Mouse (Mus musculus): Measurements from ENCODE around the gene Asic1. TPM values are rescaled to one million over a fixed set of nuclear protein-coding genes. Genes with fewer than 3 reads are reported as not detected.

The Asic1 gene
- polyA plus RNA-seq (2014; fragmentation: Nextera tagmentation; extraction: Ambion mirVana) = 66.0 and 69.8 TPM in 2 replicates

- H3K4me2 ChIP-seq (ENCODE audit: low read depth, low read length) = peak within 1 kb of the TSS; percentile 64
- peak within 1 kb of the TSS; percentile 78 for H3K4me3 ChIP-seq (ENCODE audit: low read depth, low read length)
- no peaks in the 10 kb centered on the region; the same call in 1 of the 2 replicates for H3K27me3 ChIP-seq (ENCODE audit: control insufficient read depth, insufficient read depth, low read length)
- peak within 1 kb of the TSS; percentile 91 for H3K9ac ChIP-seq (replicated peaks; ENCODE audit: low read depth, low read length)
- peaks cover 46% of the 10 kb centered on the region for H3K4me1 ChIP-seq (ENCODE audit: control insufficient read depth, insufficient read depth, low read length)
- H3K9me3 ChIP-seq (ENCODE audit: control insufficient read depth, low read length) = no peaks in the 10 kb centered on the region
- H3K27ac ChIP-seq (ENCODE audit: low read depth, low read length) = peak within 1 kb of the TSS; percentile 95
- WGBS = under 1% methylated on average over 50 of the region's 74 CpGs
- ATAC-seq (ENCODE audit: low read depth) = peak; percentile 74
- peaks cover 5% of the 10 kb centered on the region; the same call in 1 of the 2 replicates for H3K36me3 ChIP-seq (ENCODE audit: control insufficient read depth, insufficient read depth, low read length)
Observed at GRCm38 (mm10) chr15:99670154-99670821, at the start of gene Asic1. Asic1 (plus strand) TSS chr15:99670368.

- Histone ChIP-seq H3K4me2 (ENCODE audit: low read depth, low read length) (no peak overlapping the region), H3K36me3 (ENCODE audit: control insufficient read depth, insufficient read depth, low read length) (peaks cover 28% of the 10 kb centered on the region; the same call in 1 of the 2 replicates)
- no peak for ATAC-seq (ENCODE audit: low read depth)
Observed at GRCm38 (mm10) chr15:99622063-99622462, 48.1 kb upstream of the Asic1 start.

GRCm38 (mm10) chr15:99631618-99632017, 38.5 kb upstream of the Asic1 start:
- H3K27me3 ChIP-seq (ENCODE audit: control insufficient read depth, insufficient read depth, low read length) = no peaks in the 10 kb centered on the region
- H3K36me3 ChIP-seq (ENCODE audit: control insufficient read depth, insufficient read depth, low read length) = peaks cover 36% of the 10 kb centered on the region
- H3K9ac ChIP-seq (replicated peaks; ENCODE audit: low read depth, low read length) = no peak overlapping the region
- H3K4me3 ChIP-seq (ENCODE audit: low read depth, low read length) = no peak overlapping the region
- no peak overlapping the region for H3K4me2 ChIP-seq (ENCODE audit: low read depth, low read length)
- ATAC-seq (ENCODE audit: low read depth) = no peak
- peaks cover 4% of the 10 kb centered on the region; the same call in 1 of the 2 replicates for H3K4me1 ChIP-seq (ENCODE audit: control insufficient read depth, insufficient read depth, low read length)
- H3K27ac ChIP-seq (ENCODE audit: low read depth, low read length) = no peak overlapping the region
- H3K9me3 ChIP-seq (ENCODE audit: control insufficient read depth, low read length) = no peaks in the 10 kb centered on the region

More at GRCm38 (mm10) chr15:99622063-99622462, 48.1 kb upstream of the Asic1 start:
- no peaks in the 10 kb centered on the region for H3K9me3 ChIP-seq (ENCODE audit: control insufficient read depth, low read length)
- WGBS = 96% methylated on average over 10 of the region's 11 CpGs
- no peak overlapping the region for H3K27ac ChIP-seq (ENCODE audit: low read depth, low read length)
- H3K27me3 ChIP-seq (ENCODE audit: control insufficient read depth, insufficient read depth, low read length) = no peaks in the 10 kb centered on the region
- no peaks in the 10 kb centered on the region for H3K4me1 ChIP-seq (ENCODE audit: control insufficient read depth, insufficient read depth, low read length)
- no peak overlapping the region for H3K4me3 ChIP-seq (ENCODE audit: low read depth, low read length)
- H3K9ac ChIP-seq (replicated peaks; ENCODE audit: low read depth, low read length) = no peak overlapping the region

GRCm38 (mm10) chr15:99634702-99635101, 35.5 kb upstream of the Asic1 start:
- Histone ChIP-seq H3K9me3 (ENCODE audit: control insufficient read depth, low read length) (no peaks in the 10 kb centered on the region), H3K36me3 (ENCODE audit: control insufficient read depth, insufficient read depth, low read length) (peaks cover 22% of the 10 kb centered on the region), H3K4me1 (ENCODE audit: control insufficient read depth, insufficient read depth, low read length) (peaks cover 13% of the 10 kb centered on the region; the same call in 1 of the 2 replicates), H3K27ac (ENCODE audit: low read depth, low read length) (no peak overlapping the region), H3K4me2 (ENCODE audit: low read depth, low read length) (no peak overlapping the region), H3K9ac (replicated peaks; ENCODE audit: low read depth, low read length) (no peak overlapping the region), H3K4me3 (ENCODE audit: low read depth, low read length) (no peak overlapping the region), H3K27me3 (ENCODE audit: control insufficient read depth, insufficient read depth, low read length) (no peaks in the 10 kb centered on the region)
- 93% methylated on average over 7 of the region's 7 CpGs for WGBS
- ATAC-seq (ENCODE audit: low read depth) = no peak

GRCm38 (mm10) chr15:99637405-99638123, 32.6 kb upstream of the Asic1 start:
- ATAC-seq (ENCODE audit: low read depth) = peak; percentile 62; the same call in 1 of the 2 replicates
- H3K4me2 ChIP-seq (ENCODE audit: low read depth, low read length) = peak overlapping the region; percentile 28
- 26% methylated on average over 12 of the region's 12 CpGs for WGBS
- peak overlapping the region; percentile 33; the same call in 1 of the 2 replicates for H3K9ac ChIP-seq (replicated peaks; ENCODE audit: low read depth, low read length)
- peaks cover 6% of the 10 kb centered on the region; the same call in 1 of the 2 replicates for H3K36me3 ChIP-seq (ENCODE audit: control insufficient read depth, insufficient read depth, low read length)
- peaks cover 13% of the 10 kb centered on the region; the same call in 1 of the 2 replicates for H3K4me1 ChIP-seq (ENCODE audit: control insufficient read depth, insufficient read depth, low read length)
- H3K27ac ChIP-seq (ENCODE audit: low read depth, low read length) = peak overlapping the region; percentile 81
- H3K4me3 ChIP-seq (ENCODE audit: low read depth, low read length) = peak overlapping the region; percentile 5; the same call in 1 of the 2 replicates
- no peaks in the 10 kb centered on the region for H3K27me3 ChIP-seq (ENCODE audit: control insufficient read depth, insufficient read depth, low read length)
- no peaks in the 10 kb centered on the region for H3K9me3 ChIP-seq (ENCODE audit: control insufficient read depth, low read length)

- Histone ChIP-seq H3K4me1 (ENCODE audit: control insufficient read depth, insufficient read depth, low read length) (peaks cover 13% of the 10 kb centered on the region; the same call in 1 of the 2 replicates), H3K9ac (replicated peaks; ENCODE audit: low read depth, low read length) (no peak overlapping the region), H3K9me3 (ENCODE audit: control insufficient read depth, low read length) (no peaks in the 10 kb centered on the region), H3K36me3 (ENCODE audit: control insufficient read depth, insufficient read depth, low read length) (peaks cover 3% of the 10 kb centered on the region; the same call in 1 of the 2 replicates), H3K27ac (ENCODE audit: low read depth, low read length) (peak overlapping the region; percentile 81), H3K27me3 (ENCODE audit: control insufficient read depth, insufficient read depth, low read length) (no peaks in the 10 kb centered on the region), H3K4me3 (ENCODE audit: low read depth, low read length) (no peak overlapping the region), H3K4me2 (ENCODE audit: low read depth, low read length) (no peak overlapping the region; the same call in 1 of the 2 replicates)
- peak; percentile 56; the same call in 1 of the 2 replicates for ATAC-seq (ENCODE audit: low read depth)
- 60% methylated on average over 5 of the region's 5 CpGs for WGBS
Observed at GRCm38 (mm10) chr15:99638124-99638485, 32.1 kb upstream of the Asic1 start.

- H3K9ac ChIP-seq (replicated peaks; ENCODE audit: low read depth, low read length) = no peak overlapping the region
- peak overlapping the region; percentile 7; the same call in 1 of the 2 replicates for H3K4me2 ChIP-seq (ENCODE audit: low read depth, low read length)
- H3K27ac ChIP-seq (ENCODE audit: low read depth, low read length) = peak overlapping the region; percentile 78
- no peaks in the 10 kb centered on the region for H3K27me3 ChIP-seq (ENCODE audit: control insufficient read depth, insufficient read depth, low read length)
- no peaks in the 10 kb centered on the region for H3K9me3 ChIP-seq (ENCODE audit: control insufficient read depth, low read length)
- H3K4me3 ChIP-seq (ENCODE audit: low read depth, low read length) = no peak overlapping the region
- no peak for ATAC-seq (ENCODE audit: low read depth)
- H3K36me3 ChIP-seq (ENCODE audit: control insufficient read depth, insufficient read depth, low read length) = no peaks in the 10 kb centered on the region
- 40% methylated on average over 6 of the region's 6 CpGs for WGBS
- H3K4me1 ChIP-seq (ENCODE audit: control insufficient read depth, insufficient read depth, low read length) = peaks cover 40% of the 10 kb centered on the region
Observed at GRCm38 (mm10) chr15:99642622-99643021, 27.5 kb upstream of the Asic1 start.

- 68% methylated on average over 10 of the region's 10 CpGs for WGBS
- Histone ChIP-seq H3K4me3 (ENCODE audit: low read depth, low read length) (no peak overlapping the region), H3K27ac (ENCODE audit: low read depth, low read length) (peak overlapping the region; percentile 71; the same call in 1 of the 2 replicates), H3K9ac (replicated peaks; ENCODE audit: low read depth, low read length) (no peak overlapping the region; the same call in 1 of the 2 replicates), H3K4me2 (ENCODE audit: low read depth, low read length) (no peak overlapping the region), H3K36me3 (ENCODE audit: control insufficient read depth, insufficient read depth, low read length) (no peaks in the 10 kb centered on the region), H3K4me1 (ENCODE audit: control insufficient read depth, insufficient read depth, low read length) (peaks cover 45% of the 10 kb centered on the region), H3K27me3 (ENCODE audit: control insufficient read depth, insufficient read depth, low read length) (no peaks in the 10 kb centered on the region), H3K9me3 (ENCODE audit: control insufficient read depth, low read length) (no peaks in the 10 kb centered on the region)
- ATAC-seq (ENCODE audit: low read depth) = no peak
Observed at GRCm38 (mm10) chr15:99643832-99644231, 26.3 kb upstream of the Asic1 start.
